Mouse (Mus musculus): ENCODE results near the gene Ngrn.

DNA sequence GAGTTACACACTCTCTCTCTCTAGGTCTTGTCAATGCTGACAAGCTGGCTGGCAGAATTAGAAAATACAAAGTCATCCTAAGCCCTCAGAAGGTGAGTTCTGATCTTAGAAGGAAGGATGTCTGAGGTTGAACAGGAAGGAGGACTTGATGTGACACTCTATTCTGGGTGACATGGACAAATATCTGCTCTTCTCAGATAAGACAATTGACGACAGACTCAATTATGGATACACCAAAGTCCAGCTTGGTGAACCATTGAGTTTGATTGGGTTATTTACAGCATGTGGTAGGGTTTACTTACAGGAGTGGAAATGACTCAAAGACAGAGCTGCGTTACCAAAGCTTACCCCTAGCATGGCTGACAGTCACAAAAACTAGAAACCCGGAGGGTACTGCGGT is 15.4 kb downstream of the Ngrn start:
- no peak for TF ChIP-seq POLR2A (IDR thresholded peaks at IDR 0.05; ENCODE audit: low read depth, low read length)
- no peak for TF ChIP-seq PAX5 (IDR thresholded peaks at IDR 0.05; ENCODE audit: low read length)
- TF ChIP-seq CTCF (conservative IDR thresholded peaks at IDR 0.05 in 1 of 2, IDR thresholded peaks at IDR 0.05 in 1 of 2; ENCODE audit: low read depth in 2 of 2, low read length in 2 of 2), result no peak
